Mouse (Mus musculus) neutrophil, adult 83 days (primary cell): ENCODE results near the gene Max. TPM values are rescaled to one million over a fixed set of nuclear protein-coding genes. Genes with fewer than 3 reads are reported as not detected.

Experiments used
- total RNA-seq, 2 experiments: library from RNA; stranded (reverse); gene quantifications; one replicate each; pipeline ENCODE4 v1.2.4; 2023

Gene Max
- total RNA-seq: 100 to 1,000 TPM; 292 to 337 TPM

GRCm38 (mm10) chr12:76961932-76962891 is at the start of gene Max:
Gene Max, minus strand, starts transcription at chr12:76962201.

Other genes starting within 250 kb of the Max start
- gene Churc1, start 196.7 kb downstream of the Max start, total RNA-seq: 10 to 100 TPM; 21.2 to 24.1 TPM
- gene Fntb, start 196.6 kb downstream of the Max start, total RNA-seq: 1 to 10 TPM; 6.2 to 9.2 TPM
- gene Gpx2, start 166.6 kb downstream of the Max start, total RNA-seq: not detected
- gene Rab15, start 139.3 kb downstream of the Max start, total RNA-seq: under 1 TPM; 0.42 to 0.46 TPM